Mouse (Mus musculus) 3134 (cell line): Measurements from ENCODE around the gene Pigm.

Experiments used
- DNase-seq: peaks from one replicate; pipeline ENCODE4 v3.0.0-alpha.2; 2011; ENCODE audit warnings: low spot score; ENCODE audit not compliant: insufficient read length; ENCODE audit errors: extremely low read depth

The Pigm gene

GRCm38 (mm10) chr1:172376198-172376667 lies at the start of gene Pigm:
Gene Pigm (plus strand): TSS chr1:172376546.
- DNase-seq = peak; percentile 98

GRCm38 (mm10) chr1:172326684-172327083 lies 49.7 kb upstream of the Pigm start:
- DNase-seq = no peak

GRCm38 (mm10) chr1:172327206-172328001 lies 48.9 kb upstream of the Pigm start:
- no peak for DNase-seq

GRCm38 (mm10) chr1:172328041-172328440 lies 48.3 kb upstream of the Pigm start:
- DNase-seq = no peak

GRCm38 (mm10) chr1:172328461-172328860 lies 47.9 kb upstream of the Pigm start:
- DNase-seq = no peak

- no peak for DNase-seq
These were observed 47.2 kb upstream of the Pigm start, which contains the start of gene Kcnj9 for GRCm38 (mm10) chr1:172329131-172329530. Gene Kcnj9 (minus strand): TSS chr1:172329318.

- no peak for DNase-seq
These were observed 46.7 kb upstream of the Pigm start for GRCm38 (mm10) chr1:172329616-172330015.

GRCm38 (mm10) chr1:172331422-172331947 lies 44.9 kb upstream of the Pigm start:
- DNase-seq = no peak

- no peak for DNase-seq
These were observed 43.4 kb upstream of the Pigm start for GRCm38 (mm10) chr1:172332925-172333324.

GRCm38 (mm10) chr1:172333512-172333911 lies 42.8 kb upstream of the Pigm start:
- DNase-seq = no peak

- DNase-seq = no peak
These were observed 40.5 kb upstream of the Pigm start for GRCm38 (mm10) chr1:172335804-172336203.

- no peak for DNase-seq
These were observed 38.7 kb upstream of the Pigm start for GRCm38 (mm10) chr1:172337411-172338185.

- no peak for DNase-seq
These were observed 35.5 kb upstream of the Pigm start, which contains the start of gene Kcnj10 for GRCm38 (mm10) chr1:172340729-172341321. Gene Kcnj10 (plus strand): TSS chr1:172341210.

- no peak for DNase-seq
These were observed 35.0 kb upstream of the Pigm start for GRCm38 (mm10) chr1:172341386-172341785.

- DNase-seq = no peak
These were observed 33.6 kb upstream of the Pigm start for GRCm38 (mm10) chr1:172342729-172343128.

GRCm38 (mm10) chr1:172343914-172344313 lies 32.4 kb upstream of the Pigm start:
- DNase-seq = no peak

GRCm38 (mm10) chr1:172344820-172345219 lies 31.5 kb upstream of the Pigm start:
- no peak for DNase-seq

GRCm38 (mm10) chr1:172346707-172347106 lies 29.6 kb upstream of the Pigm start:
- DNase-seq = no peak

GRCm38 (mm10) chr1:172347382-172347781 lies 29.0 kb upstream of the Pigm start:
- no peak for DNase-seq

GRCm38 (mm10) chr1:172349504-172349903 lies 26.8 kb upstream of the Pigm start:
- no peak for DNase-seq
